Mouse (Mus musculus): Measurements from ENCODE around the gene Gm21885. TPM values are rescaled to one million over a fixed set of nuclear protein-coding genes. Genes with fewer than 3 reads are reported as not detected.

The Gm21885 gene
- total and polyA plus RNA-seq, 3 experiments, result not detected

- peaks cover 25% of the 10 kb centered on the region for H3K36me3 ChIP-seq (replicated peaks)
- H3K4me1 ChIP-seq (ENCODE audit: insufficient read depth, low read depth, low read length), result peaks cover 45% of the 10 kb centered on the region
- H3K9me3 ChIP-seq (replicated peaks), result no peaks in the 10 kb centered on the region
- TF ChIP-seq GATA2 (IDR thresholded peaks at IDR 0.05; ENCODE audit: borderline replicate concordance, low read depth, low read length) (no peak), POLR2AphosphoS5 (IDR thresholded peaks at IDR 0.05; ENCODE audit: insufficient replicate concordance, low read depth, low read length) (no peak), TAL1 (conservative IDR thresholded peaks at IDR 0.05; ENCODE audit: low read depth, low read length) (no peak), CTCF (IDR thresholded peaks at IDR 0.05; ENCODE audit: low read depth, low read length) (no peak), GATA1 (IDR thresholded peaks at IDR 0.05; ENCODE audit: borderline replicate concordance, low read length) (no peak)
- ATAC-seq (ENCODE audit: extremely low read depth, insufficient number of reproducible peaks, low FRiP score, poor library complexity, severe bottlenecking) (no peak), DNase-seq (ENCODE audit: low spot score) (peak; percentile 55)
- no peaks in the 10 kb centered on the region for H3K27me3 ChIP-seq (ENCODE audit: insufficient read depth, low read length)
- H3K4me3 ChIP-seq (ENCODE audit: low read depth, low read length), result peak overlapping the region; percentile 94
These were observed 39.6 kb downstream of the Gm21885 start for GRCm38 (mm10) chr11:94320969-94321930.

- DNase-seq (ENCODE audit: low spot score), result peak; percentile 95
- H3K4me3 ChIP-seq (ENCODE audit: low read depth, low read length), result peak within 1 kb of the TSS; percentile 94
- TF ChIP-seq GATA2 (IDR thresholded peaks at IDR 0.05; ENCODE audit: borderline replicate concordance, low read depth, low read length) (no peak), CTCF (IDR thresholded peaks at IDR 0.05; ENCODE audit: low read depth, low read length) (no peak), POLR2AphosphoS5 (IDR thresholded peaks at IDR 0.05; ENCODE audit: insufficient replicate concordance, low read depth, low read length) (no peak), TAL1 (conservative IDR thresholded peaks at IDR 0.05; ENCODE audit: low read depth, low read length) (no peak), GATA1 (IDR thresholded peaks at IDR 0.05; ENCODE audit: borderline replicate concordance, low read length) (no peak)
- peak; percentile 69 for ATAC-seq (ENCODE audit: extremely low read depth, insufficient number of reproducible peaks, low FRiP score, poor library complexity, severe bottlenecking)
- no peaks in the 10 kb centered on the region for H3K9me3 ChIP-seq (replicated peaks)
- H3K4me1 ChIP-seq (ENCODE audit: insufficient read depth, low read depth, low read length), result peaks cover 42% of the 10 kb centered on the region
- peaks cover 18% of the 10 kb centered on the region for H3K36me3 ChIP-seq (replicated peaks)
- no peaks in the 10 kb centered on the region for H3K27me3 ChIP-seq (ENCODE audit: insufficient read depth, low read length)
These were observed 40.3 kb downstream of the Gm21885 start, which contains the start of gene Luc7l3 for GRCm38 (mm10) chr11:94321931-94322400. Gene Luc7l3 (minus strand): TSS chr11:94321988.

- TF ChIP-seq TAL1 (conservative IDR thresholded peaks at IDR 0.05; ENCODE audit: low read depth, low read length), result no peak
- TF ChIP-seq GATA2 (IDR thresholded peaks at IDR 0.05; ENCODE audit: borderline replicate concordance, low read depth, low read length), result no peak
- no peak for TF ChIP-seq CTCF (IDR thresholded peaks at IDR 0.05; ENCODE audit: low read depth, low read length)
- TF ChIP-seq GATA1 (IDR thresholded peaks at IDR 0.05; ENCODE audit: borderline replicate concordance, low read length), result no peak
- peak overlapping the region; percentile 94; the same call in 1 of the 2 replicates for H3K4me3 ChIP-seq (ENCODE audit: low read depth, low read length)
- no peaks in the 10 kb centered on the region for H3K9me3 ChIP-seq (replicated peaks)
- H3K4me1 ChIP-seq (ENCODE audit: insufficient read depth, low read depth, low read length), result peaks cover 37% of the 10 kb centered on the region
- ATAC-seq (ENCODE audit: extremely low read depth, insufficient number of reproducible peaks, low FRiP score, poor library complexity, severe bottlenecking), result no peak
- H3K36me3 ChIP-seq (replicated peaks), result peaks cover 12% of the 10 kb centered on the region
- no peak for DNase-seq (ENCODE audit: low spot score)
- H3K27me3 ChIP-seq (ENCODE audit: insufficient read depth, low read length), result no peaks in the 10 kb centered on the region
These were observed 41.0 kb downstream of the Gm21885 start for GRCm38 (mm10) chr11:94322636-94323035.

- TF ChIP-seq GATA1 (IDR thresholded peaks at IDR 0.05; ENCODE audit: borderline replicate concordance, low read length) (no peak), TAL1 (conservative IDR thresholded peaks at IDR 0.05; ENCODE audit: low read depth, low read length) (no peak), CTCF (IDR thresholded peaks at IDR 0.05; ENCODE audit: low read depth, low read length) (no peak), POLR2AphosphoS5 (IDR thresholded peaks at IDR 0.05; ENCODE audit: insufficient replicate concordance, low read depth, low read length) (no peak), GATA2 (IDR thresholded peaks at IDR 0.05; ENCODE audit: borderline replicate concordance, low read depth, low read length) (no peak)
- H3K36me3 ChIP-seq (replicated peaks), result peaks cover 9% of the 10 kb centered on the region
- peaks cover 31% of the 10 kb centered on the region for H3K4me1 ChIP-seq (ENCODE audit: insufficient read depth, low read depth, low read length)
- no peak for DNase-seq (ENCODE audit: low spot score)
- H3K4me3 ChIP-seq (ENCODE audit: low read depth, low read length), result no peak overlapping the region
- no peaks in the 10 kb centered on the region for H3K27me3 ChIP-seq (ENCODE audit: insufficient read depth, low read length)
- no peak for ATAC-seq (ENCODE audit: extremely low read depth, insufficient number of reproducible peaks, low FRiP score, poor library complexity, severe bottlenecking)
- H3K9me3 ChIP-seq (replicated peaks), result no peaks in the 10 kb centered on the region
These were observed 41.7 kb downstream of the Gm21885 start for GRCm38 (mm10) chr11:94323271-94323925.

- TF ChIP-seq GATA2 (IDR thresholded peaks at IDR 0.05; ENCODE audit: borderline replicate concordance, low read depth, low read length) (no peak), CTCF (IDR thresholded peaks at IDR 0.05; ENCODE audit: low read depth, low read length) (no peak), TAL1 (conservative IDR thresholded peaks at IDR 0.05; ENCODE audit: low read depth, low read length) (no peak), POLR2AphosphoS5 (IDR thresholded peaks at IDR 0.05; ENCODE audit: insufficient replicate concordance, low read depth, low read length) (no peak), GATA1 (IDR thresholded peaks at IDR 0.05; ENCODE audit: borderline replicate concordance, low read length) (no peak)
- ATAC-seq (ENCODE audit: extremely low read depth, insufficient number of reproducible peaks, low FRiP score, poor library complexity, severe bottlenecking), result no peak
- no peaks in the 10 kb centered on the region for H3K27me3 ChIP-seq (ENCODE audit: insufficient read depth, low read length)
- no peaks in the 10 kb centered on the region for H3K9me3 ChIP-seq (replicated peaks)
- H3K4me1 ChIP-seq (ENCODE audit: insufficient read depth, low read depth, low read length), result peaks cover 23% of the 10 kb centered on the region
- H3K36me3 ChIP-seq (replicated peaks), result peaks cover 2% of the 10 kb centered on the region
- no peak for DNase-seq (ENCODE audit: low spot score)
- H3K4me3 ChIP-seq (ENCODE audit: low read depth, low read length), result no peak overlapping the region
These were observed 42.9 kb downstream of the Gm21885 start for GRCm38 (mm10) chr11:94324618-94325017.
